Mouse (Mus musculus) bone marrow macrophage, adult 2 months (primary cell): ENCODE results near the gene Gpr119.

Source experiments
- CTCF ChIP-seq: IDR thresholded peaks from 2 replicates; pipeline ENCODE4 v1.5.1; 2012; ENCODE audit warnings: low read depth, mild to moderate bottlenecking, low read length, moderate library complexity
- POLR2A ChIP-seq: IDR thresholded peaks from 2 replicates; pipeline ENCODE4 v1.6.1; 2012; ENCODE audit warnings: mild to moderate bottlenecking, low read depth, low read length, borderline replicate concordance

GRCm38 (mm10) chrX:48683451-48683850 is 9.2 kb upstream of the Gpr119 start:
- no peak for TF ChIP-seq POLR2A
- no peak for TF ChIP-seq CTCF
